In the genomic region with DNA sequence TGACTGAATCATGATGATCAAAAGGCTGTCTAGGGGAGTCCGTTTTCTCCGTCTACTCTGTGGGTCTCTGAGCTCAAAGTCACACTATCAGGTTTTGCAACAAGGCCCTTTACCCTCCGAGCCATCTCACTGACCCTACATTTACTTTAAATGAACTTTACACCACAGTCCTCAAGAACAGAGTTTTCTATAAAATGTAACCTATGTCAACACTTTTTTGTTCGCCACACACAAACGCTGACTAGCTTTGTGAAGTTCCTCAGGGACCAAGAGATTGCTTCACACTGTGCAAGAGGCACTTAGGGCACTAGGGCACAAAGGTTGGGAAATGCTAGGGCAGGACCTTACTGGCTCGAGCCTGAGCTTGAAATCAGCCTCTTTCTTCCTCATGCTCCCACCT, we compare ENCODE assay signal across 17 mouse cellular contexts. TPM values are rescaled to one million over a fixed set of nuclear protein-coding genes. Genes with fewer than 3 reads are reported as not detected.
DNase-seq lines count a peak whose midpoint lies in the region; ATAC-seq and TF ChIP-seq lines count a peak whose summit lies in the region.
"Had no signal": no experiment of that assay in that cellular context is flagged by ENCODE, and none has a peak within 500 bp of the region (broad histone marks: within the 10 kb centered on the region; RNA-seq: fewer than 3 reads in every experiment).

No protein-coding gene starts in this region.

- no peaks in the 10 kb centered on the region for H3K9me3 ChIP-seq in intestine, embryonic 16.5 days (ENCODE audit: control insufficient read depth, low read length)
- peaks cover 4% of the 10 kb centered on the region; the same call in 1 of the 2 replicates for H3K9me3 ChIP-seq in forebrain, embryonic 12.5 days
- H3K9me3 ChIP-seq: limb, embryonic 15.5 days; midbrain, embryonic 12.5 days had no signal

- no peaks in the 10 kb centered on the region for H3K4me1 ChIP-seq in intestine, embryonic 16.5 days (ENCODE audit: control insufficient read depth, insufficient read depth, low read length)
- no peaks in the 10 kb centered on the region for H3K4me1 ChIP-seq in lung, adult 2 months (ENCODE audit: control insufficient read depth, insufficient read depth, low read length)
- no peaks in the 10 kb centered on the region for H3K4me1 ChIP-seq in forebrain, embryonic 12.5 days
- H3K4me1 ChIP-seq: limb, embryonic 15.5 days; midbrain, embryonic 12.5 days had no signal

- no peak overlapping the region for H3K4me2 ChIP-seq in intestine, embryonic 16.5 days (ENCODE audit: low read depth, low read length)
- H3K4me2 ChIP-seq in forebrain, embryonic 12.5 days, result no peak overlapping the region
- H3K4me2 ChIP-seq: limb, embryonic 15.5 days; midbrain, embryonic 12.5 days had no signal

- H3K27ac ChIP-seq in intestine, embryonic 16.5 days (ENCODE audit: low read length), result peak overlapping the region; percentile 32
- no peak overlapping the region for H3K27ac ChIP-seq in forebrain, embryonic 12.5 days
- H3K27ac ChIP-seq in layer of hippocampus, adult 2 months, result no peak overlapping the region
- H3K27ac ChIP-seq: limb, embryonic 15.5 days; midbrain, embryonic 12.5 days had no signal

- TF ChIP-seq CTCF in lung, adult 2 months (IDR thresholded peaks at IDR 0.05; ENCODE audit: insufficient read depth, low read length), result no peak
- no peak for TF ChIP-seq CTCF in layer of hippocampus, adult 2 months (conservative IDR thresholded peaks at IDR 0.05)

- no peaks in the 10 kb centered on the region for H3K36me3 ChIP-seq in intestine, embryonic 16.5 days (ENCODE audit: control insufficient read depth, insufficient read depth, low read length)
- no peaks in the 10 kb centered on the region for H3K36me3 ChIP-seq in forebrain, embryonic 12.5 days (replicated peaks)
- H3K36me3 ChIP-seq: limb, embryonic 15.5 days; midbrain, embryonic 12.5 days had no signal

- ATAC-seq in intestine, embryonic 16.5 days, result peak; percentile 96
- 0 out of 2 replicates have a peak, but pooled peaks have one; percentile 48 for ATAC-seq in neutrophil, adult 5-6 weeks (ENCODE audit: extremely low read depth, insufficient number of reproducible peaks, low FRiP score, poor library complexity, severe bottlenecking)
- no peak for ATAC-seq in forebrain, embryonic 12.5 days (ENCODE audit: low FRiP score)
- ATAC-seq: hindbrain, embryonic 16.5 days had no signal

- no peaks in the 10 kb centered on the region for H3K27me3 ChIP-seq in intestine, embryonic 16.5 days (replicated peaks; ENCODE audit: control insufficient read depth, insufficient read depth, low read length)
- H3K27me3 ChIP-seq in forebrain, embryonic 12.5 days, result no peaks in the 10 kb centered on the region
- H3K27me3 ChIP-seq: limb, embryonic 15.5 days; midbrain, embryonic 12.5 days had no signal

- H3K9ac ChIP-seq in intestine, embryonic 16.5 days (ENCODE audit: low read depth, low read length), result no peak overlapping the region
- no peak overlapping the region for H3K9ac ChIP-seq in forebrain, embryonic 12.5 days
- H3K9ac ChIP-seq: limb, embryonic 15.5 days; midbrain, embryonic 12.5 days had no signal

- no peak overlapping the region for H3K4me3 ChIP-seq in intestine, embryonic 16.5 days (ENCODE audit: low read length)
- H3K4me3 ChIP-seq in lung, adult 2 months (replicated peaks; ENCODE audit: extremely low read depth, low read depth, low read length), result no peak overlapping the region
- H3K4me3 ChIP-seq in forebrain, embryonic 12.5 days (replicated peaks), result no peak overlapping the region
- H3K4me3 ChIP-seq in layer of hippocampus, adult 2 months, result no peak overlapping the region
- H3K4me3 ChIP-seq: erythroblast, embryonic 14.5 days; limb, embryonic 15.5 days; midbrain, embryonic 12.5 days had no signal

- WGBS in intestine, embryonic 16.5 days, result 66% methylated on average over 6 of the region's 6 CpGs
- 66% methylated on average over 6 of the region's 6 CpGs for WGBS in lung, adult 2 months
- 88% methylated on average over 6 of the region's 6 CpGs for WGBS in forebrain, embryonic 12.5 days

- DNase-seq in adrenal gland, postnatal 36 days, result peak; percentile 11 to 40
- DNase-seq in adrenal gland, adult 8-10 months, result no peak
- DNase-seq in lung, adult 2 months, result peak; percentile 38
- DNase-seq in layer of hippocampus, adult 2 months (ENCODE audit: low spot score in 2 of 2), result no peak
- DNase-seq in spleen, postnatal 10 days (ENCODE audit: low spot score in 2 of 2), result no peak
- DNase-seq: B cell, adult 2 months; cerebellum, adult 8-10 months; heart, postnatal 10 days; thymus, postnatal 36 days had no signal

- no peak for TF ChIP-seq POLR2A in lung, adult 2 months (IDR thresholded peaks at IDR 0.05; ENCODE audit: borderline replicate concordance, extremely low read depth, low read depth, low read length)

RNA-seq across cellular contexts. Expression of a gene that starts 8.7 kb away (rescaled TPM):
- 1 to 10 TPM; 8.4 to 9.6 TPM for total RNA-seq in adrenal gland, postnatal 36 days (2021)
- 1 to 10 TPM in 3 of 4 experiments, under 1 TPM in 1; 0.80 to 6.0 (median 4.5) TPM for total RNA-seq in adrenal gland, adult 8-10 months (2022)
- 2.9 and 4.0 TPM in 2 replicates for polyA plus RNA-seq in intestine, embryonic 16.5 days (2015; fragmentation: Nextera tagmentation; extraction: Ambion mirVana)
- 0.44 and 0.78 TPM in 2 replicates for polyA plus RNA-seq in lung, adult 2 months (2012; rRNA removed)
- total RNA-seq in neutrophil, adult 5-6 weeks (2017), result not detected in 2 replicates
- polyA plus RNA-seq in forebrain, embryonic 12.5 days (2016; fragmentation: Nextera tagmentation; extraction: Ambion mirVana), result 0.13 TPM in 1 of 2 replicates, not detected in the other
- total RNA-seq in layer of hippocampus, adult 2 months (2021), result under 1 TPM; 0.46 to 0.66 TPM
- polyA plus RNA-seq: kidney, embryonic 14.5 days; limb, embryonic 15.5 days; midbrain, embryonic 12.5 days had no signal

RNA-seq across cellular contexts. Expression of a gene that starts 21.4 kb away (rescaled TPM):
- total RNA-seq in adrenal gland, postnatal 36 days (2021), result 10 to 100 TPM; 42.2 to 51.1 TPM
- 10 to 100 TPM; 49.3 to 58.4 (median 53.8) TPM for total RNA-seq in adrenal gland, adult 8-10 months (2022)
- 50.7 and 63.4 TPM in 2 replicates for polyA plus RNA-seq in intestine, embryonic 16.5 days (2015; fragmentation: Nextera tagmentation; extraction: Ambion mirVana)
- polyA plus RNA-seq in lung, adult 2 months (2012; rRNA removed), result 7.4 and 11.6 TPM in 2 replicates
- total RNA-seq in neutrophil, adult 5-6 weeks (2017), result 120 and 132 TPM in 2 replicates
- 88.1 and 93.8 TPM in 2 replicates for polyA plus RNA-seq in forebrain, embryonic 12.5 days (2016; fragmentation: Nextera tagmentation; extraction: Ambion mirVana)
- 10 to 100 TPM; 33.2 to 38.2 TPM for total RNA-seq in layer of hippocampus, adult 2 months (2021)

RNA-seq across cellular contexts. Expression of a gene that starts 34.4 kb away (rescaled TPM):
- 1,000 to 10,000 TPM; 1,087 to 1,104 TPM for total RNA-seq in adrenal gland, postnatal 36 days (2021)
- total RNA-seq in adrenal gland, adult 8-10 months (2022), result 1,000 to 10,000 TPM in 3 of 4 experiments, 100 to 1,000 TPM in 1; 977 to 1,080 (median 1,050) TPM
- 937 and 1,015 TPM in 2 replicates for polyA plus RNA-seq in intestine, embryonic 16.5 days (2015; fragmentation: Nextera tagmentation; extraction: Ambion mirVana)
- 152 and 224 TPM in 2 replicates for polyA plus RNA-seq in lung, adult 2 months (2012; rRNA removed)
- 1,010 and 1,014 TPM in 2 replicates for total RNA-seq in neutrophil, adult 5-6 weeks (2017)
- polyA plus RNA-seq in forebrain, embryonic 12.5 days (2016; fragmentation: Nextera tagmentation; extraction: Ambion mirVana), result 738 and 747 TPM in 2 replicates
- total RNA-seq in layer of hippocampus, adult 2 months (2021), result 100 to 1,000 TPM; 705 to 728 TPM

RNA-seq across cellular contexts. Expression of a gene that starts 34.4 kb away (rescaled TPM):
- total RNA-seq in adrenal gland, postnatal 36 days (2021), result 10 to 100 TPM; 57.5 to 57.9 TPM
- total RNA-seq in adrenal gland, adult 8-10 months (2022), result 10 to 100 TPM; 51.2 to 69.4 (median 58.5) TPM
- polyA plus RNA-seq in intestine, embryonic 16.5 days (2015; fragmentation: Nextera tagmentation; extraction: Ambion mirVana), result 49.2 and 56.4 TPM in 2 replicates
- 6.3 and 13.1 TPM in 2 replicates for polyA plus RNA-seq in lung, adult 2 months (2012; rRNA removed)
- 48.3 and 66.2 TPM in 2 replicates for total RNA-seq in neutrophil, adult 5-6 weeks (2017)
- polyA plus RNA-seq in forebrain, embryonic 12.5 days (2016; fragmentation: Nextera tagmentation; extraction: Ambion mirVana), result 61.4 and 66.6 TPM in 2 replicates
- 10 to 100 TPM; 33.6 to 37.3 TPM for total RNA-seq in layer of hippocampus, adult 2 months (2021)

Comparison
In these comparisons a context has a peak if more than half of its experiments do, and no peak if none do; other contexts are left out.
1. DNase-seq: peak in adrenal gland, postnatal 36 days (2 of 2) and lung, adult 2 months (single experiment); none in adrenal gland, adult 8-10 months (single experiment), layer of hippocampus, adult 2 months (0 of 2) and spleen, postnatal 10 days (0 of 2).